Mouse (Mus musculus) layer of hippocampus, adult 9-11 months (tissue): ENCODE measurements at regions not wholly inside any gene's neighbourhood (a gene's known extent, or its start where the extent isn't known, plus 50 kb on each side); places are given as distances from the start of the nearest gene placed in this dataset.

ENCODE experiments used
- DNase-seq: peaks from one replicate; pipeline ENCODE4 v3.0.0; 2022

DNA sequence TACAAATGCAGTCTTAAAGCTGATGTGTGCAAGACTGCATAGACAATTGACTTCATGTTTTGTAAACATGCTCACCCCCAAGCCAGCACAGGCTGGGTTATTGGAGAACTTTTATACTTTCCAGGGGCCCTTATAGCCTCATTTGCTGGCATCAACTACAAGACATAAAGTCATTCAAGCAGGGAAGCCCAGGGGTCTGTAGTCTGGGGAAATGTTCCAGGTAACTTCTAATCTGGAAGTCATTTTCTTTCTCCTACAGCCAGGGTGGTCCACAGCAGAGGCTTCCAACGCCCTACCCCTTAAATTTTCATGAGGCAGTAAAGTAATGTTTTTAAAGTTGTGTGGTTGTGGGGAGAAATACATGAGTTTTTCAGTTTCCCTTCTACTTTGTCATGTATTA lies 272.1 kb upstream of the Npvf start:
- DNase-seq = no peak

DNA sequence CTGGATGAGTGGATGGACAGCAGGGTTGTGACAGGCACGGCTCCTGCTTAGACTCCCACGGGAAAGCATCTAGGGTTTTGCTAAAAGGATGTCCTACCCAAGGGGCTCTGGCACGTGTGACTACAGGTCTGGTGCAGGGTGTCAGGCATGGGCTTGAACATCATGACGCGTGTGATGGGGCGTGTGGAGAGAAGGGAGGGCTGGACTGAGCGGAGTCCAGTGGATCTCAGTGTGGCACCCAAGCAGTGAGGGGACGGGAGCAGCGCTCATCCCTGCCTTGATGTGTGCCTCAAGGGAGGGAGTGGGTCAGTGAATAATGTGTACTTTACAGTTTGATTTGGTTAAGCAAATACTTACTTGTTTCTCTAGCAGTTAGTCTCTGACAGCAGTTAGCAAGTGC lies 275.3 kb upstream of the Npvf start:
- DNase-seq = no peak

DNA sequence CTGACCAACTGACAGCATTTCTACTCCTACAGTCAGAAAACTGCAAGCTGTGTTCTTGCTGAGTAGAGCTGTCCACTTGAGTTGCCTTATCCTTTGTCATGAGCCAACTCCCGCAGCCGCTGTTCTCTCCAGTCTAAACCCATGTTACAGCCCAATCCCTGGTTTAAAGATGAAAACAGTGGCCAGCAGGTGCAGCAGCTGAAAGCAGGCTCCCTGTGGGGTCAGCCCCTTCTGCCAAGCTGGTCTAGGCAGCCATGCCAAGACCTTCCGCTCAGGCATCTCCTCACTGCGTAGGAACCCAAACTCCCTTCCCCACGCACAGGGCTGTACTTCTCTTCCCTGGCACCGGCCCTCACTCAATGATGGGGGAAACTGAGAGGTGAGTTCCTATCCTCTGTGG lies 279.3 kb upstream of the Npvf start:
- DNase-seq = no peak

DNA sequence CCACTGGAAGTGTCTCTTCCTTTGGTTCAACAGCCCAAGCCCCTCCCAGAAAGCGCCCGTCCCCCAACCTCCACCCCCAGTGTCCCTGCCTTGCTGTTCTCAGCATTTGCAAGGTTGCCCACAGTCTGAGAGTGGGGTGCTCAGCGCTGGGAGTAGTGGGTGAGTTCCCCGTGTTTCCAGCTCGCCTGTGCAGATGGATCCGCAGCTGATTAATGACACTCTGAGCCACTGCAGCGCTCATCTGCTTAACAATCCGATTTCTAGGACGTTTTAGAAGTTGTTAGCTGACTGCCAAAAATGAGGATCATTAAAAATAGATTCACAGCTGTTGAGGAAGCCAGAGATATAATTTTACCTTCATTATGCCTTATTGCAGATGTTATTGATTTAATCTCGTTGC lies 280.0 kb upstream of the Npvf start:
- DNase-seq = peak; percentile 63

DNA sequence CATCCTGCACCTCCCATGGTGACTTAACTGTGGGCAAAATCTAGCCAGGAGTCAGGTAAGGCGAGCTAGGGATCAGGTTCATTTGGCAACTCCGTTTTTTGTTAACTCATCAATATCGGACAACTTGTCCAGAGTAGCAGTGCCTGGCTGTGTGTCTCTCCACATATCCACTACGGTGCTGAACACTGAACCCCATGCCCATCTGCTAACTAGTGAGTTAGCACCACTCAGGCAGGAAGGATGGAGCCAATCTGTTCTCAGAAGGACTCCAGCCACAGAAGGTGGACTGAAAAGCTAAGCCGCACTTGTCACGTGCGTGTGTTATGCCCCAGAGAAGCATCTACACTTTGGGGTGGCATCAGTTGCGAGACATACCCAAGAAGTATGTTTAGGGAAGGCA lies 282.1 kb upstream of the Npvf start:
- no peak for DNase-seq

DNA sequence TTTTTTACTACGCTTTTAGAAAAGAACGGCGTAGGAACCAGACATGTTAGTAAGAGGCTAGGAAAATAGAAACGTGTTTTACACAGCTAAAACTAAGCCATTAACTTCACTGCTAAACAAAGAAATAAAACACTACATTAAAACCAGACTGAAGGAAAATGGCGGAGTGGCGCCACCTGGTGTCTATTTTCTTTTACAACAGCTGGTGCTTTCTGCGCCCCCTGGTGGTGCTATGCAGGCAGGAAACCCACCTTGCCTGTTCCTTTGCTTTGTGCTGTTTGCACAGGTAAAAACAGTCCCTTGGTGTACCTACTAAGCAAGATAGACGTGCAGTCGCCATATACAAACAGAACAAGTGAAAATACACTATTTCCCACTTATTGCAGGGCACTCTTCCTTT lies 282.9 kb upstream of the Npvf start:
- DNase-seq = peak; percentile 23

DNA sequence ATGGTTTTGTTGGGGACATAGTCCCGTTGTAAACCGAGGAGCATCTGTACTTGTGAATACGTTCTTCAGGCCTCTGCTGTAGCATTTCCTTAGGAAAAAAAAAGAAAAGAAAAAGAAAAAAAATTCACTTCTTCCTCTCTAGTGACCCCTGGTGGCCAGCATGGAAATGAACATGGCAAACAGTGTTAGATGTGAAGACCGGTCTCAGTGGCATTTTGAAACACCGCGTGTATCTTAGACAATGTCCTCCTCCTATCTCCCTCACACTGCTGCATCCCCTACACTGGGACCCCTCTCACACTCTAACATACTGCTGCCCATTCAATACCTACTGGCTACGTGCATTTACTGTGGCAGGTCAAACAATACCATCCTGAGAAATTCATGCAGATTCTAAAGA lies 284.6 kb upstream of the Npvf start:
- no peak for DNase-seq

DNA sequence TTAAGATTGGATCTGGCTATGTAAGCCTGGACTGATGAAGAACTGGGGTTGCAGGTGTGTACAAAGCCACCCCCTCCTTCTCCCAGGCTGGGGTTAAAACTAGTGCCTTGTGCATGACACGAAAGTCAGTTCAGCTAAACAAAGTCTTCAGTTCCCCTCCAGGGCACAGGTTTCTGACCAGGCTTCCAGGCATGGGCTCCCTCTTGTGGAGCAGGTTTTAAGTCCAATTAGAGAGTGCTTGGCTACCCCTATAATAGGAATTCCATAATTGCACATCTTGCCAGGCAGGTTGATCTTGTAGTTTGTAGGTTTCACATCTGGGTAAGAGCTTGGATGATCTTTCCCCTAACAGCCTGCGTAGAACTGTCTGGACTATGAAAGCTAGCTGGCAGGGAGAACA lies 285.2 kb upstream of the Npvf start:
- DNase-seq = no peak

DNA sequence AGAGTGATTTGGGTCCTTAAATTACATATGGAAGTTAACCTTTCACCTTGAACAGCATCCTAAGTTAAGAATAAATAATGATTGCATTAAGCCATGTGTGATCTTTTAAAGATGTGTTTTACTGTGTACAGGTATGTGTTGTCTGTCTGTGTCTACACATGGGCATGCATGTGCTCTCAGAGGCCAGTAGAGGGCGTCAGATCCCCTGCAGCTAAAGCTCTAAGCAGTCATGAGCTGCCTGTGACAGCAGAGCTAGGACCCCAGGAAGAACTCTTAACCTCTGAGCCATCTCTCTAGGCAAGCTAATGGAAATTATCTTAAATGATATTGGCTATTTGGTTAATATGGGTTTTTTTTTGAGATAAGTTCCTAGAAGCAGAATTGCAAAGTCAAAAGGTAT lies 285.9 kb upstream of the Npvf start:
- DNase-seq = no peak

DNA sequence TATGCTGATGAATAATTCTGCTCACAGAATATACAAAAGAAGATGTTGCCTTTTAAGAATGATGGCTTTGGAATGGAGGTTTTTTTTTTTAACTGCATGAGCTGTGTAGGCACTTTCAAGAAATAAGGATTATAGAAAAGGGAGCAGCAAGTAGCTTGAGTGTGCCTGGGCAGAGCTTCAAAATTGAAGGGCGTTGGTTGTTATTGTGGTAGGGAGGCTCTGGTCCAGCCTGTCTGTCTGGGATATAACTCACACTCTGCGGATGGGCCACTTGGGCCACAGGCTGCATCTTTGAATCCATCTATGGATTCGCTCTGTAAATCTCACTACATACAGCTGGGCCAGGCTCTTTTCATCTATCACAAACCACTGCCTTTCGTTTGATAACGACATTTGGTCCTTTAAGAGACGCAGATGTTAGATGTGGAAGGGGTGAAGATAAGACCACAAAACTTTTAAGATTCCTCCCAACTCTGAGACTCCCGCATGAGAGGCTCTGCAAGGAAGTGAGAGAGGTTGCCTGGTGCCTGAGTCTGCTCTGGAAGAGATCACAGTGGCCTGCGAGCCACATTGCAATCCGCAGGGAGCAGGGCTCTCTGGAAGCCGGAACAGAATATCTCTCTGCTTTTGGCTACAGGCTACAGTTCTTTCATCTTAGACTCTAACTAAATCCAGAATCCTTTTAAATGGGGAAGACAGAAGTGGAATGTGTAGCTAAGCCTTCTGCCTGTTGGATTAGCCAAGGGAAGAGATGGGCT lies 286.6 kb upstream of the Npvf start:
- DNase-seq = no peak

DNA sequence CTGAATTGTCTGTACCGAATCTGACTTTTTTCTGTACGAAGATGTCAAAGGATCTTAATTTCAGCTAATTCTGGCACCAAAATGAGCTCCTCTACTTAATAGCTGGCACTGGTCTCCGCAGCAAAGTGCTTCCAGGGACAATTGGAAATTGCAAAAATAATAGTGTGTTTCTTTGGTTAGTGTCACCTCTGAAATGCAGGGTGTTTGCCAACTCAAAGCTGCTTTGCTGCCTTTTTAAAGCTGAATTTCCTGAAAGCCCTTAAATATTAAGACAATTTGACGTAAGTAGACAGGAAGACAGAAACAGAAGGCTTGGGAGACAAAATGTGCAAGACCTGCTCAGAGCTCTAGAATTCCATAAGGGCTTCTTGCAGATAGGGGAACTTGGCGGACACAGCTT lies 288.5 kb upstream of the Npvf start:
- no peak for DNase-seq

DNA sequence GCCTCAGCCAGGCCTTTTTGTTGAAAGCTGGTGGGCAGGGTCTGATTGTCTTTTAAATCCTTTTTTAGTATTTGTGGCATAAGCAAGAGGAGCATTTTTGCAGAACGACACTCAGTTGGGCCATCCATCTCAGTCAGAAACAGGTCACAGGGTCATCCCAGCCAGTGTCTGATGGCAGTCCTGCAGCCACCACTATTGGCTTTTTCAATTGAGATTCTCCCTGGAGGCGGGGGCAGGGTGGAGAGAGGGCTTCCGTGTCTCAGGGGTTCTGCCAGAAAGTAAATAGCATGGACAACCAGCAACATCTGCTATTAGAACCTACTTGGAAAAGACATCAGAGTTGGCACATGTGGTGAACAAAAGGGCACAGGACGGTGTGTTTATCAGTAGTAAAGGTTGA lies 293.8 kb upstream of the Npvf start:
- DNase-seq = no peak

DNA sequence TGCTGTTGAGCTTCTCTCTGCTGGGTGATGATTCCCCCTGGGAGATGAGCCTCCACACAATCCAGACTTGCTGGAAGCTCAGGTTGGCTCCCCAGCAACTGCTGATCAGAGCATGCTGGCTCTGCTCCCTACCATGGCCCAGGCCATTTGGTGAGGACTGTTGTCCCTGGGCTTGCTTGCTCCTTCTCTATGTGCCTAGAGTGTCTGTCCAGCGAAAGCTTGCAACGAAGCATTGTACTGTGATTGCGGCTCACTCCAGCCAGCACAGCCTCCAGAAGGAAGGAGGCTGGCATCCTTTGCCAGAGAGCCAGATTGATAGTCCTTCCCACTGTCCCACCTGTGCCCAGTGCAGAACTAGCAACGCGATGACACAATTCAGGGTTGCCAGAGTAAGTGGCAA lies 295.1 kb upstream of the Npvf start:
- DNase-seq = no peak

DNA sequence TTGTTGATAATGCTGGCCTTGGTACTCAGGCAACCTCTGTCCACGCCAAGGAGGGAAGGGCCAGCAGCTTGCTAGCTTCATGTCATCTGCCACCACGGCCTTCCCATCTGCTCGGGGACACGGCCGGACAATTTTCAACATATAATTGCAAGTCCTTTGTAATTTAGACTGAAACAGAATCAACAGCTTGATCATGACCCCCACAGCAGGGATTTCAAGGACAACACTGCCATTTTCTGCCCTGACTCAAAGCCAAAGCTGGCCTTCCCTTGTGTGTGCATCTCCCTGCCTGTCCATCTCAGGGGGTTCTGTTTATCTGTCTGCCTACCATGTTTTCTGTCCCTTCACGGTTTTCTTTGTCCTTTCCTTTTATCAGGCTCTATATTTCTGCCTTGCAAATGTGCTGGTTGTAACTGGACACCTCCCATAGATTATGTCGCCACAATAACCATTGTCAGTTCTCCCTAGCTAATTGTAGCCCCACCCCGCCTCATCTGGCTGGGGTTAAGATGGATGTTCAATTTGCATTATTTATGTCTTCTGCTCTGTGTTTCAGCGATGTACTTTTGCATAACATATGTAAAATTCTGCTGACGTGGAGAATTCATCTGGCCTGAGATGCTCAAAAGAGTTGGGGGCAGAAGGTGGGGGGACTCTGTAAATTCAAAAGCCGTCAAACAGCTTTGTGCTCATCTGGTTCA lies 295.8 kb upstream of the Npvf start:
- no peak for DNase-seq

DNA sequence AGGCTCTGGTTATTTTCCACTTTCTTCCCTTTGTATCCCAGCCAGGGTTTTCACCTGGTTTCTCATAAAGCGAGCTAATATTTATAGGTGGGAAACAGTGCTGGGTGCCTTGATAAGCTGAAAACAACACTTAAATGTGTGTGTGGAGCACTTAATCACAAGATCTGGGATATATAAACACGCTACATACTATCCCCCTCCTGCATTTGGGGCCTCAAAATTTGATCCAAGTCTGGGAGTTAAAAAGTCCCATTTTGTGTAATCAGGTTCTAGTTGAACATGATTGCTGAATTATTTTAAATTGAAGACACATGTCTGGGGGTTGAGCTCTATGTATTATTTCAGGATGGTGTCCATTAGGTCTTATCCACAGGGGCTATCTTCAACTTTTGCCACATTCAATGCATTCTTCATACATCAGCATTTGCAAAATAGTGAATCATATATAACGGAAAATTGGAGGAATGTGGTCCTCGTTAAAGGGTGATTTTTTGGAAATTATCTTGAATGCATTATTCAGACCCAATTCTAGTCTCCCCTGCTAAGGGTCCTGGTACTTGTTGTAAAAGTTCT lies 303.2 kb upstream of the Npvf start:
- DNase-seq = no peak

DNA sequence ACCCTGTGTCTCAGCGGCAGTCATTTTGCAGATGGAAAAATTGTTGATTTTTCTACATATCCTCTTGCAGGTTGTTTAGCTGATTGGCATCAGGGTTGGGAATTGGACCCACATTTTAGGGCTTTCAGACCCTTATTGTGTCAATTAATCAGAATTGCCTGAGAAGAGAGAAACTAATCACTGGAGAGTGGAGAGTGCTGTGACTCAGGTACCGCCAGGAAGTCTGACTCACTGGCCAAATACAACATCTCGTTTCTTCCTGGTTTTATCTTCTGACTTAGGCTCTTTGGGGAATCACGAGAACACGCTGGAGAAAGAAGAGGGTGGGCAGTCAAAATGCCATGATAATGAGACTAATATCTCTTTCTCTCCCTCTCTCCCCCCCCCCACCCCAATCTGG lies 306.1 kb upstream of the Npvf start:
- DNase-seq = no peak

DNA sequence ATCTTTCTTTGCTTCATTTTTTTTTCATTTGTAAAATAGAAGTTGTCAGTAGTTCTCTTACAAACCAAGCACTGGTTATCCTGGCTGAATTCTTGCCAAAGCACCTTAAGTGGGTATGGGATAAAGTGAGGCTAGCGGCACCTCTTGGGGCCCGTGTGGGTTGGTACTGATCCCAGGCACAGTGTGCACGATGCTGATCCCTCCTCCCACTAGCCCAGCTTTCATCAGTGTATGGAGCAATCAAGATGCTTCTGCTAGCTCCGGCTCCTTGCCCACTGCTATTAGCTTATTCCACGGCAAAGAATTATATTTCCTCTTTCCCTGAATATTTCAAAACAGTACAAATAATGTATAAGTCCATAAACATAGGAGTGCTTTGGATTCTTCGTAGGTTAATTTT lies 307.4 kb upstream of the Npvf start:
- no peak for DNase-seq

DNA sequence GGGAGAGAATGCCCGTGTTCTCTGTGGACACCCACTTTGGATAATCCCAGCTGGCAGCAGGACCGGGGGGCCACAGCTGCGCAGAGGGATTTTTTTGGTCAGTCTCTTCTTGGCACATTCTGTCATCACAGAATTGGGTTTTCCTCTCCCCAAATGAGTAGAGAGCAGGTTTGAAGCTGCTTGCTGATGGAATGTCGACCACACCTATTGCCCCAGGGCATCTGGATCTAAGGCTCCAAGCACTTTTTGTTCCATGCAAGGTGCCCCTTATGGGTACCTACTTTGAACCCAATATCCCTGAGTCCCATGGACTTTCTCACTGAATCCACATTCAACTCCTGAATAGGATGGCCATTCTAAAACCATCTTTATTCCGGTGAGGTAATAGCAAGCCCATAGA lies 314.3 kb upstream of the Npvf start:
- DNase-seq = no peak

DNA sequence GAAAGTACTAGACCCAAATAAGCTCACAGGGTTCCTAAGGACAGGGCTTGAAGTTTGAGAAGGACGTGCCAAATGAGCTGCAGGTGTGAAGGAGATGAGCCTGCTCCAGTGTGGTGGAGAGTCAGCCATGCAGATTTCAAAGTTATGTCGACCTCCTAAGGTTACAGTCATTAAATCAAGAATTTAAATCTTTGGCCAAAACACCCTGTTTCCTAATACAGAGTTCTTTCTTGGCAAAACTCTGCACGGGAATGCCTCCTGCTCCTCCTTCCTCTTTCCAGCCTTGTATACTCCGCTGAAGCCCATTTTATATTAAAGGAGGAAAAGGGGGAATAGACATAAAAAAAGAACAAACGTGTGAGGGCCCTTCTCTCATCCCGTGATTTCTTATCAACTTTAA lies 315.1 kb upstream of the Npvf start:
- DNase-seq = no peak

DNA sequence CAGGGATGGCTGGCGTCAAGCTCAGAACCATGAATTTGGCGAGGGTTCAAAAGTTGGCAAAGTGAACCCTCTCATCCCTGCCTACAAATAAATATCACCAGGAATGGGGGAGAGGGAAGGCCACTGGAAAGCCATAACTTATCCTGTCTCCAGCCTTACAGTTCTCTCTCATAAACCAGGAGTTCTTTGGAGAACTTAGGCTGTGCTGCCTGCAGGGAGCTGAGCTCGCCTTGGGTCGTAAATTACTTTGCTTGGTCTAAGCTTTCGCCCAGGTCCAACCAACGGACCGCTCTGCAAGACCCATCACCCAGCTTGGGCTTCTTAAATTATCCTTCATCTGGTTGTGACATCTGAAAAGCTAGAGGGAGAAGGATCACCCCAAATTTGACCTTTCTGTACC lies 315.8 kb upstream of the Npvf start:
- DNase-seq = no peak

DNA sequence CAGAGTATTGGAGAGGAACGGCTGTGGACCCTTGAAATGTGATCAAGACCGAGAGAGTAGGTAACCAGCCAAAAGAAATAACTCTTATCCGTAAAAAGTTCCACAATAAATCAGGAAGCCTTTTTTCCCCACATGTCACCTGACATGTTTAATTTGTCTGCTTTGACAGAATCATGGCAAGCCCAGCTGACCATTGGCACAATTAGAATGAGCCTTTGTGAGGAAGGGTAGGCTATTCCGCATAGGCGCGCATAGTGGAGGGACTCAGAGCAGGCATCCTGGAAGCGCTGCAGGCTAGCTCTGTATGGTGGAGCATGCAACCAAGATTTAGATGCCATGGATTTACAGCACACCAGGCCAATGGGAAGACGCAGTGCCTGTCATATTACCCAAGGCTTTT lies 316.5 kb upstream of the Npvf start:
- DNase-seq = no peak

DNA sequence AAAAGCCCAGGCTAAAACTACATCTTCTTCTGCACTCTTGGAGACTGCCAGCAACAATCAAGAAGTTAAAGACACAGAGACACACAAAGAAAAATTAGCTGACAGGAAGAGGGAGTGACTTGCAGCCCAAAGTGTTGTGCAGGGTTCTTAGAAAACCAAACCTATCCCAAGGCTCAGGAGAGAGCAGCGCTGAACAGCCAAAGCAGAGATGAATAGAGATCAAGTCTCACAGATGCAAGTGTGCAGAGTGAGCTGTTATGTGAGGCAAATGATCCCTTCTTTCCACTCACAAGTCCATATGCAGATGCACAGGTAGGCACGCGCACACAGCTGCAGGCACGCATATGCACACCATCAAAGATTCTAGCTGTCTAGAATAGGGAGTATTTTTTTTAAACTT lies 318.0 kb upstream of the Npvf start:
- DNase-seq = no peak

DNA sequence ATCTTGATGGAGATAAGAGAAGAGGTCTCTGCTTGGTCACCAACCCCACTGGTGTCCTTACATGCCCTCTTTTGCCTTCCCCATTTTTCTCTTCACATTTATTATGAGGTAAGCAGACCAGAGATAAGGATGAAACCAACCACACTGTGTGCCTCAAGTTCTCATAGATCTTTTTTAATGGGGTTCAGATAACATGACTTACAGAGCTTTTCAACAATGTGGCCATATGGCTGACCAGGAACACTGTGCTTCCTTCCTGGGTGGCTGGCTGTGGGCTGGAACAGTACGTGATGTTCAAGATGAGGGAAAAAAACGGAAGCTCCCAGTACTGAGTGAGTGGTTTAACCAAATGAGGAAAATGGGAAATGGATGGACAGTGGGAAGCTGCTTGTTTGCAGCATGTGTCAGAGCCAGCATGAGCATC lies 319.0 kb upstream of the Npvf start:
- peak; percentile 43 for DNase-seq

DNA sequence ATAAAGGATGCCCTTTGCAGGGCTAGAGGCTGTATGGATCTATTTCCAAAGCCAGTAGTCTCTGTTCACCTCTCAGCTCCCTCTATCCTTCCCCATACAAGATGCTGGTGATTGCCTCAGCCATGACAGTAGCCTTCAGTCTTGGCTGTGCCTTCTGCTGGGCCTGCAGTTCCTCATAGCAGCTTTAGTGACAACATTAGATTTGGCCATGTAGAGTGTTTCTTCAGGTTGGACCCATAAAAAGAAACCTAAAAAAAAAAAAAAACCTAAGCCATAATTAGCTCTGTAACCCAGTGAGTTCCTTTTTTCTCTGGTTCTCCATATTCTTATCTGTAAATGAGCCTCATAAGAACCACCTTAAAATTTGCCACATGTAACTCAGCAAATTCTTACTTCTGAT lies 319.6 kb upstream of the Npvf start:
- no peak for DNase-seq

DNA sequence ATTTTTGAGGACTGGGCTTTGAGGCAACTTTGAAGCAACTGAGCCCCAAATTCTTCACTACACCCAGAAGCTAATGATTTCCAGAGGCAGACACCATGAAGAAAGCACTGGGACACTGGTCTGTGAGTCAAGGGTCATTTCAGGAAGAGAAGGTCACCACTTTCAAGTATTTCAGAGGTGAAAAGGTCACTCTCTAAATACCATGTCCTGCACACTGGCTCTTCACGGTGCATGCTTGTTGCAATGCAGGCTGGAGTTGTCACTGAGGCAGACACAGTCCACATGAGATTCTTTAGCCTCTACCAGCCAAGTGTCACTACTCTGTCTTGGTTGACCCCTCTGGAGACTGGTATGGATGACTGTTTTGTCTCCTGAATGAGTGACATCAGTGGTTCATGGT lies 320.7 kb upstream of the Npvf start:
- no peak for DNase-seq
